Mouse (Mus musculus) layer of hippocampus, adult 9-11 months (tissue): ENCODE results near the gene Pdcd11.
A peak's percentile ranks its signal among the peaks of the same experiment; 100 is the strongest.

Experiments used
- DNase-seq: peaks from one replicate; pipeline ENCODE4 v3.0.0; 2022

The Pdcd11 gene

GRCm38 (mm10) chr19:47174515-47174914, 83.9 kb downstream of the Pdcd11 start:
- no peak for DNase-seq

- no peak for DNase-seq
Observed at GRCm38 (mm10) chr19:47175472-47175871, 84.9 kb downstream of the Pdcd11 start.

GRCm38 (mm10) chr19:47176916-47177505, 86.4 kb downstream of the Pdcd11 start:
- DNase-seq: no peak

GRCm38 (mm10) chr19:47178001-47178400, 87.4 kb downstream of the Pdcd11 start:
- no peak for DNase-seq

GRCm38 (mm10) chr19:47178431-47179271, 88.1 kb downstream of the Pdcd11 start, which contains the start of gene Neurl1a:
Gene Neurl1a (plus strand): TSS chr19:47178820.
- peak; percentile 61 for DNase-seq

- no peak for DNase-seq
Observed at GRCm38 (mm10) chr19:47179272-47179809, 88.8 kb downstream of the Pdcd11 start.

- DNase-seq: no peak
Observed at GRCm38 (mm10) chr19:47180011-47180410, 89.4 kb downstream of the Pdcd11 start.
